In genomic region chr4:120882002-120882625, GRCm38 (mm10) we compare ENCODE assay signal across 8 mouse cellular contexts. TPM values are rescaled to one million over a fixed set of nuclear protein-coding genes. Genes with fewer than 3 reads are reported as not detected.
A peak's percentile ranks its signal among the peaks of the same experiment; 100 is the strongest.
DNase-seq lines count a peak whose midpoint lies in the region; ATAC-seq lines count a peak whose summit lies in the region.
"Had no signal": no experiment of that assay in that cellular context is flagged by ENCODE, and none has a peak within 500 bp of the region (broad histone marks: within the 10 kb centered on the region; RNA-seq: fewer than 3 reads in every experiment).

No protein-coding gene starts in this region.

- 0 out of 2 replicates have a peak overlapping the region, but pooled peaks have one; percentile 31 for H3K27ac ChIP-seq in forebrain, embryonic 12.5 days
- H3K27ac ChIP-seq: limb, embryonic 13.5 days had no signal

- no peak overlapping the region for H3K4me3 ChIP-seq in forebrain, embryonic 12.5 days (replicated peaks)
- H3K4me3 ChIP-seq: limb, embryonic 13.5 days had no signal

- intact Hi-C loops in left cerebral cortex, postnatal 25 days (cut with DNase I), result no loop called here

- H3K27me3 ChIP-seq in forebrain, embryonic 12.5 days, result no peaks in the 10 kb centered on the region
- H3K27me3 ChIP-seq: limb, embryonic 13.5 days had no signal

- H3K9ac ChIP-seq in forebrain, embryonic 12.5 days, result no peak overlapping the region; the same call in 1 of the 2 replicates
- H3K9ac ChIP-seq: limb, embryonic 13.5 days had no signal

- peak; percentile 21 for DNase-seq in ZHBTc4 (ENCODE audit: low read depth, low spot score)
- peak; percentile 73 to 87 for DNase-seq in left cerebral cortex, postnatal 25 days (ENCODE audit: low spot score in 2 of 2)
- DNase-seq in right cerebral cortex, postnatal 25 days, result peak; percentile 56
- no peak for DNase-seq in kidney, adult 18-20 months
- DNase-seq in ovary, postnatal 10 days (ENCODE audit: low spot score), result no peak
- no peak for DNase-seq in cerebellum, postnatal 14 days

- no peaks in the 10 kb centered on the region for H3K9me3 ChIP-seq in forebrain, embryonic 12.5 days
- H3K9me3 ChIP-seq: limb, embryonic 13.5 days had no signal

- WGBS in forebrain, embryonic 12.5 days, result 29% methylated on average over 5 of the region's 5 CpGs

- H3K4me2 ChIP-seq in forebrain, embryonic 12.5 days, result 0 out of 2 replicates have a peak overlapping the region, but pooled peaks have one; percentile 5
- H3K4me2 ChIP-seq: limb, embryonic 13.5 days had no signal

- no peaks in the 10 kb centered on the region for H3K36me3 ChIP-seq in forebrain, embryonic 12.5 days (replicated peaks)
- H3K36me3 ChIP-seq: limb, embryonic 13.5 days had no signal

- H3K4me1 ChIP-seq in forebrain, embryonic 12.5 days, result peaks cover 46% of the 10 kb centered on the region

- peak; percentile 93 for ATAC-seq in forebrain, embryonic 12.5 days (ENCODE audit: low FRiP score)

RNA-seq across cellular contexts. Expression of gene Rims3, which starts 27.5 kb away (rescaled TPM):
- polyA plus RNA-seq in forebrain, embryonic 12.5 days (2016; fragmentation: Nextera tagmentation; extraction: Ambion mirVana), result 6.2 and 7.3 TPM in 2 replicates
- total RNA-seq in left cerebral cortex, postnatal 25 days (2021), result 100 to 1,000 TPM in 1 of 2 experiments, 10 to 100 TPM in 1; 94.9 to 115 TPM

RNA-seq across cellular contexts. Expression of gene Exo5, which starts 42.7 kb away (rescaled TPM):
- 36.3 and 38.3 TPM in 2 replicates for polyA plus RNA-seq in forebrain, embryonic 12.5 days (2016; fragmentation: Nextera tagmentation; extraction: Ambion mirVana)
- 10 to 100 TPM; 10.1 to 13.3 TPM for total RNA-seq in left cerebral cortex, postnatal 25 days (2021)

RNA-seq across cellular contexts. Expression of gene Nfyc, which starts 50.7 kb away (rescaled TPM):
- 110 and 117 TPM in 2 replicates for polyA plus RNA-seq in forebrain, embryonic 12.5 days (2016; fragmentation: Nextera tagmentation; extraction: Ambion mirVana)
- 10 to 100 TPM; 44.0 to 47.9 TPM for total RNA-seq in left cerebral cortex, postnatal 25 days (2021)

Comparison
In these comparisons a context has a peak if more than half of its experiments do, and no peak if none do; other contexts are left out.
1. DNase-seq: peak in ZHBTc4 (single experiment), left cerebral cortex, postnatal 25 days (2 of 2) and right cerebral cortex, postnatal 25 days (single experiment); none in kidney, adult 18-20 months (single experiment), ovary, postnatal 10 days (single experiment) and cerebellum, postnatal 14 days (0 of 2).